Mouse (Mus musculus): ENCODE measurements around the gene Trp63.

Trp63 gene

DNA sequence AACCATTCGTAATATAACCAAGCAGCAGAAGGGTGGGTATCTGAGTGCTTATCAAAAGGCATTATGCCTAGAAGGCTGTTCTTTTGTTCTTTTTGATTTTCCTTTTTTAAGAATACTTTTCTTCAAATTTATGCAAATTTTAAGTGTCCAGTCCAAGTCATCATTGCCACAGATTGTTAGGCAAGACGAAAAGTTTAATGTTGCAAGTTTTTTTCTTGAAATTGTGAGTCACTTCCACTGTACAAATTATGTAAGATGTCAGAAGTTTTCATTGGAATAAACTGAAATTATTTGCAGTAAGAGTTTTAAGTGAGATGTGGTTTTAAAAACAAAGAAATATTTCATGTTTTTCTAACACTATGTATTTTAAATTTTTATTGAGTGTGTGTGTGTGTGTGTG, 100.7 kb downstream of the Trp63 start:
- DNase-seq, result no peak

DNA sequence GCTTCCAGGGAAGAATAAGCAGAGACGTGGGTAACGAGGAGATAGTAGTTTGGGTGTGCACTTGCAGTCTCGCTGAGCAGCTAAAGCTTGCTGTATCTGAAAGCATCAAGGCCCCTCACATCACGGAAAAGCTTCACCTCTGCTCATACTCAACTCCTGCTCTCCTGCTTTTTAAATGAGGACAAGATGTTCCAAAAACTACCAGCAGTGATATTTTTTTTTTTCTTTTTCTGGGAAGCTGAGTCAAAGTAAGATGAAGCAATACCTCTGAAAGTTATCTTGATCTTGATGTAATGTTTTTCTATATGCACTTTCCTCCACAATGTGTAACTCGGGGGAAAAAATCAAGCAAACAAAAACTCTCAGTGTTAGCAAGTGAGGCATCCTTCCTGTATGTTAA, 102.9 kb downstream of the Trp63 start:
- DNase-seq, result no peak

DNA sequence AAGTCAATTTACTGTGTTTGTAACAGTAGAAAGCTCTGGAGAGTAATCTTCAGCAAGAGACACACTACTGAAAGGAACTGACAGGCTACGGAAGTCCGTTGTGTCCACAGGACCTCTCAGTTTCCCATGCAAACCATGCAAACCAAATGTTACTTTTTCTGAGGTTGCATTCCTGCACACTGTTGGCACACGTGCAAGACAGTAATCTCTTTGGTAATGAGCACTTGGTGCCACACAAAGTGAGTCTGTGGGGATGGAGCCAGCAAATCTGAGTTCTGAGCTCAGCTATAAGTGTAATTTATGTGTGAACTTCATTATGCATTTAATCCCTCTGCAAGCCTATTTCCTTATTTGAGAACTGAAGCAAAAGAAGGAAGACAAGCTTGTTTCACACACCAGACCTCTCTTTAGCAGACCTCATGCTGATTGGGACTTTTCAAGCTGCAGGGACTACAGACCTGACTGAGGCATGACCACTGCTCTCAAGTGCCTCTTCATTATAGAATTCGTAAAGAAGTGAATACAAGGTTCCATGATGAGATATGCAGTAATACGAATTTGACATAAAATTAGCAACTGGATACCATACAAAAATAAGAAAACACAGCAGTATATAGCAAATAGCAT, 109.2 kb downstream of the Trp63 start:
- no peak for DNase-seq

DNA sequence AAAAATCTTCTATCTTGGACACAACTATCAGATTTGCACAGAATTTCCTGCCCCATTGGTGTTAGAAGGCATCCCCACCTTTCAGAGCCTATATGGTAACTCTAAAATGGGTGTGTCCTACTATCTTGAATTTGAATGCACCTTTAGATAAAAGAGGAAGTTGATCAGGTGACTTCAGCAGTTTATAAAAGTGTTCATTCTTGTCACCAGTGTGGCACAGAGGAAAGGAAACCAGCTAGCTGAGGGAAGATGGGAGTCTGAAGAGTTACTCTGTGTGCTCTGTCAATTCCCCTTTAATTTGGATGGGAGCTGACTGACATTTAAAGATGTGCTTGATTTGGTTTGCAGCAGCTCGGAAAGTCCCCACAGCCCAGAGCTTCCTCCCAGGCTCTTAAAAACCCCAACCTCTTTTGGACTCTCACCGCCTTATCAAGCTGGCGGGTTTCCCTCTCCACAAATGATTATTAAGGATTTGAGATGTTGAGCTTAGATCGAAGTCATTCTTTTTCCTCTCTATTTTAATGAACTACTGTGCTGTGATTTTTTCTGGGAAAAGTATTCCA, 114.2 kb downstream of the Trp63 start:
- no peak for DNase-seq

DNA sequence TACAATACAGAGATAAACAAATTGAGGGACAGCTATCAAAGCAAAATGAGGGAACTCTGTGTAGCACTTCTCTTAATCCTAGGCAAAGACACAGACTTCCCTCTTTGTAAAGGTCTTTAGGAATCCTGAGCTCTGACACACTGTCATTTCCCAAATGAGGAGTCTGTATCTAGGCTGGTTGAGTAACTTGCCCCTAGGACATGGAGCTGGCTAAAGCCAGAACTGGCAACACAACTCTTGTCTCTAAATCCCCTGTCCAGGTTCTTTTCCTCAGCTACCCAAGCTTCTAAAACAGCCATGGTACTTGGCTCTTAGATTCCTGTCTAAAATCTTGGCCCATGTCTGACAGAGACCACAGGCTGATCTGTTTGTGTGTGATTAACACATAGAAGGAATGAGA, 116.1 kb downstream of the Trp63 start:
- DNase-seq, result no peak

- DNase-seq, result no peak
Observed at GRCm38 (mm10) chr16:25804955-25805354, 121.4 kb downstream of the Trp63 start.

- no peak for DNase-seq
Observed at GRCm38 (mm10) chr16:25807116-25807515, 123.6 kb downstream of the Trp63 start.

DNA sequence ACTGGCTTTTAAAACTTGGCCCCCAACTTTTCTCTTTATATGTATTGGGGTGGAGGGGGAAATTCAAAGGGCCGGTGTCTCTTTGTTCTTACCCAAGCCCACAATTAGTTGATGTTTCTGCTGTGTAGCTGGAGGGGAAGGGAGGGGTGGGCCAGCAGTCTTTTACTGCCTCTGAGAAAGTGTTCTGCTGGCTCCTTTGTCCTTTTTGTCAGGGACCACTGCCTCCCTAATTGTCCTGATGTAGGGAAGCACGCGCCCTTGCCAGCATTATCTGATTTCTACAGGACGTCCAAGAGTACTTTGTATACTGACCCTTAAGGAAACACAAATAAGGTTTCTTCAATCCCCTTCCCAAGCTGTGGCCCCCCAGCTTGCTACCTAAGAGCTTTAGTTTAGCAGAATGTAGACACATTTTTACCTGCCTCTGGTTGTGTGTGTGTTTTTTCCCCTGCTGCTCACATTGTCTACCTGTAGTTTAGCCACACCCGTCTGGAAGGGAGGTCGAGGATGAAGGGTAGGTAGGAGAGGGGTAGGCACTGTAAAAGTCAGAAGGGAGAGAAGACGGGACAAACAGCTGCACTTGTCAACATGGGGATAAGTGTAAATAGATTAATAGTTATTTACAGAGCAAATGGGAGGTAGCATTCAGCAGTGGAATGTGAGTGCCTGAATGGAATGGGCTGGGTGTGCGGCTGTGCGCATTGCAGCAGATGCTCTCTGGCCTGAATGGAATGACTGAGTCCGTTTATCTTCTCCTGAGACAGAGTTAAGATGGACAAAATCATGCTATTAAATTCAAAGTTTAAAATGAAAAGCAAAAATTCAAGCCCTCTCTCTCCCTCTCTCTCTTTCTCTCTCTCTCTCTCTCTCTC, 134.4 kb downstream of the Trp63 start:
- DNase-seq, result no peak

DNA sequence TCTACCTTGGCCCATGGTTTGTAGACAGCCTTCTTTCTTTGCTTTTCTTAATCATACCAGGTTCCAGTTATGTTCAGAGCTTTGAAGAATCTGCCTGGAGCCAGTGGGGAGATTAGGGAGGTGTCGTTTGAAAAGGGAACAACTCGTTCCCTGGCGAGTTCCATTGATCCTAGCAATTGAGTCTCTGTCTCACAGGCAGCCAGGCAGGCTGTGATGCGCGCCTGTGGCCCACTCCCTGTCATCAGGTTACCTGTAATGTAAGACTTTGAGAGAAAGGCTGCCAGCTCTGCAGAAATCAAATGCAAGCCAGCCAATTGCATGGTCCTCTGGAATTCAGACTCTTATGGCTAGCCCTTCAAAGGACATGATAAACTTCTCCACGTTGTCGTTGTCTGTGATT, 142.5 kb downstream of the Trp63 start:
- DNase-seq, result no peak

DNA sequence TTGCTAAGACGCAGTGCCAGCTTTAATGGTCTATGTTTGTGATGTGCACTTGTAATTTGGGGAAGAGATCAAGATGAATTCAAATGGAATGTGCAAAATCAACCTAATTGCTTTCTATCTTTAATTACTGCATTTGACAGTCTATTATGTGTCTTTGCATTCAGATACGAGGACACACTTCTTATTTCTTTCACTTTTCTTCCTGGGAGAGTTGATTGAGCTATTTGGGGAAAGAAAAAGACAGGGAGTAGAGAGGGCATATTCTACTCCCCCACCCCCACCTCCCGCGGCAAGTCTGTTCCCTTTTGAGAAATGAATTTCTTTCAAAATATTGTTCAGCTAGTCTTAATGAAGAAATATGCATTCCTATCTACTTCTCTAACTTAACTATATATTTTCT, 149.0 kb downstream of the Trp63 start:
- no peak for DNase-seq

DNA sequence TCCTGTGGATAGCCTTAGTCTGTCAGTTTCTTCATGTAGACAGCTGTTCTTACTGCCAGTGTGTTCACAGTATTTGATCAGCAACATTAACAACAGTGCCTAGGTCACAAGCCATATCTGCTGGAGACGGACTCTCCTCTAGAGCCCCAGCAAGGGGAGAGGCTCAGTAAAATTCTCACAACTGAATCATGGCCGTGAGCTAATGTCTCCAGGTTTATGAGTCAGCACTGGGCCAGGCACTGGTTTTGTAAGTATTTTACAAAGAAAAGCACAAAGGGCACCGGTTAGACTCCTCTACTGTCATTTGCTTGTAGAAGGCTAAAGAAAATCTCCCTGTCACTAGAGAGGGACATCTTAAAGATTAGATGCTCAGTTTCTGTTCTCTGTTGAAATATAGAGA, 151.7 kb downstream of the Trp63 start:
- no peak for DNase-seq

GRCm38 (mm10) chr16:25835723-25836122, 152.2 kb downstream of the Trp63 start:
- DNase-seq, result no peak

GRCm38 (mm10) chr16:25842996-25843395, 159.4 kb downstream of the Trp63 start:
- no peak for DNase-seq

GRCm38 (mm10) chr16:25843625-25844024, 160.1 kb downstream of the Trp63 start:
- peak; percentile 13 for DNase-seq

GRCm38 (mm10) chr16:25846611-25847010, 163.0 kb downstream of the Trp63 start:
- DNase-seq, result no peak

DNA sequence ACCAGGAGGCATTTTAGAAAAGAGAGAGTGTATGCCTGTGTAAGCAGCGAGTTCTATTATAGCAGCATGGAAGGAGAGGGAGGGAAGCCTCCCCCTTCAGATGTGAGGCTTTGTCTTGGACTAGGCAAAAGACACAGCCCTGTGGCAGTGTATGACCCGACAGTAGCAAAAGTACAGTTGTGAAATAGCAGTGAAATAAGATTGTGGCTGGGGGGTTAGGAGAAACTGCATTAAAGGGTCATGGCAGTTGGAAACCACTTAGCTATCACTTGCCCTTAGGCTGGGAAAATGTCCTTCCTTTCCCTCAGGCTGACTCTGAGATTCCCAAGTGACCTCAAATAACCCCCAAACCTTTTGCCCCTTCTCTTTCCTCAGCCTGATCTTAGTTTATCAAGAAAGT, 164.9 kb downstream of the Trp63 start:
- no peak for DNase-seq

- DNase-seq, result peak; percentile 13
Observed at GRCm38 (mm10) chr16:25849593-25850464, 166.3 kb downstream of the Trp63 start.

DNA sequence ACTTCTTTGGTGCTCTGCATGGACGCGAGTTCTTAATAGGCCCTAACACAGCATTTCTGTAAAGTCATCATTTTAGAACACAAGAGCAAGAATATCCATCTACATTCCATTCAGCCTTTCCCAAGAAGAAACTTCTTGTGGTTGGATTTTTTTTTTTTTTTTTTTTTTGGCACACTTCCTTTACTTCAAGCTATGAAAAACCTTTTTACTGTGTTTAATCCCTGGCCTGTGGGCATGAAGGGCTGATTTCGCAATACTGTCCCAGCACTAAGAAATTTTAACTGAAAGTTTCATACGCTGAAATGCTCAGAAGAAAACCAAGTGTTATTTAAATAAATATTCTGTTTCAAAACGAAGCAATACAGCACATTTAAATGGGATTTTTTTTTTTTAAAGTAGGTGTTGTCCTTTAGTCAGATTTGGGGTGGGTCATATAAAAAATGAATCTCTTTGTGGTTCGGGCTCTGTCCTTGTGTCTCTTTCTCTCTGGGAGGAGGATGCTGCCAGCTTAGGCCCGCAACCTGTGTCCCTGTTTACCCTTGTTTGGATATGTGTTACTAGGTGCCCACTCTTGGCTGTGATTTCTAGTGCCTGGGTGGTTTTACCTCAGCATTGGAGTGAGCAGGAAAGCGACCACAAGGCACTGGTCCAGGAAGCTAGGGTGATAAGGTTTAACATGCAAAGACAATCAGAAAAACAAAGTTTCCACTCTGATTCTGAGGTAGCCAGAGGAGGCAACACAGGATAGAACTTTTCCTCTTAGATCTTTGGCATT, 177.4 kb downstream of the Trp63 start:
- no peak for DNase-seq

DNA sequence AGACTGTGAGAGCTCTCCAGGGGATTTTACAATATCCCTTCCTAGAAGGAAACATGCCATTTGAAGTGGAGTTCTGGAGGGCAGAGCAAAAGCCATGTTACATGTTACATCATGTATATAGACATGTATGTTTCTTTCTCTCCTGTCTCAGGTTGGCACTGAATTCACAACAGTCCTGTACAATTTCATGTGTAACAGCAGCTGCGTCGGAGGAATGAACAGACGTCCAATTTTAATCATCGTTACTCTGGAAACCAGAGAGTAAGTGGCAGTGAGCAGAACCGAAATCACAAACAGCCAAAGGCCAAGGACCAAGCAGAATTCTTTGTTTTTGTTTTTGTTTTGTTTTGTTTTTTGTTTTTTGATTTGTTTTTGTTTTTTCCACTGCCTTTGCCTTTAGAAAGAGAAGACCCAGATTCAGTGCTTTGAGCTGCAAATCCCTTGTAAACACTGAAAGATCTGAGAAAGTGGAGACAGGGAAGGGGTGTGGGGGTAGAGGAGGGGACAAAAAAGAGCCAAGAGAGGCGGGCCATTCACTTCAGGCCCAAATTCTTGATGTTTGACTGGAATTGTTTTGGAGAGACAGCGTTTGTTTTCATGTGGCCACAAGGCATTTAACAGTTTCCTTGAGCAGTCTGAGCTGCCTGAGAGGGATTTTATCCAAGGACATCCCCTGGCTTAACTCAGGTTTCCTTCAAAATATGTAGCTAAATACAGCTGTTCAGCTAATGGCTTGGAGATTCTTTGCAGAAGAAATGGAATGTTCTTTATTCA, 181.7 kb downstream of the Trp63 start:
- no peak for DNase-seq

DNA sequence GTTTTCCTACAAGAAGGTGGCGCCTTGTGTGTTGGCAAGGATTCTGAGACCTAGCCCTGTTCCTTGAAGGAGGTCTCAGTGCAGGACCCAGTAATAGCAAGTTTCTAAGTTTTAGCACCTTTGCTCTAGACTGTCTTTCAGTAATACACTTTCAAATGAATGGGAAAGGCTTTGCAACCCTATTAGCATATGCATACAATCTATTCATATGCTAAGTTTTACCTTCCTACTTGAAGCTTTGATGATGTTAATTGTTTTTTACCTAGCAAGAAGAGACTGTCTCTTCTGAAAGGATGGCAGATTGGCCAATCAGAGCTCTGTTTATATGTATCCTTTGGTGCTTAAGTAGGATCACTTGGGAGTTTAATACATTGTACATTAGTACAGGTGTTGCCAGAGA, 187.9 kb downstream of the Trp63 start:
- DNase-seq, result no peak

- DNase-seq, result no peak
Observed at GRCm38 (mm10) chr16:25875681-25876080, 192.1 kb downstream of the Trp63 start.
